Mouse (Mus musculus): ENCODE data around the gene Gpr142.
A peak's percentile ranks its signal among the peaks of the same experiment; 100 is the strongest.

DNA sequence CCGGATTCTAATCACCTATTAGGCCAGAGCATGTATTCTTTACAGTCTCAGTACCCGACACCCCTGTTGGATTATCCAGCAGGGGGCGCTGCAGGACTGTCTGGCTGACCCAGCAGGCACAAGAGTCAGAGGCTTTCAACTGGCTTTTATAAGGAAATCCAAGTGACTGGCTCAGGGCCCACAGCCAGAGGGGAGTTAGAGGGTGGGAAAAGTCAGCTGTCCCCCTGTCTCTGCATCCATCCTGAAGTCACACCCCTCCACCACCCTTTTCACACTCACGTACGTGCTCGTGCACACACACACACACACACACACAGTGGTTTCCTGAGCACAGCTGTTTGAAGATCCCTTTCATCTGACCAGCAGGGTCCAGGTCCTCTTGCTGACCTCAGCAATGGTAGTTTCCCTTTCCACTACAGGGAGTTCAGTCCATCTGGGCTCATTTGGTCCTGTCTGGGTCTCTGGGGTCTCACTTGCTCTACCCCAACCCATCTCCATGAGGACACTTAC, 14.1 kb downstream of the Gpr142 start:
- TF ChIP-seq CTCF (conservative IDR thresholded peaks at IDR 0.05; ENCODE audit: insufficient read depth, insufficient read length, low read depth, low read length) (peak; percentile 89), POLR2A (IDR thresholded peaks at IDR 0.05; ENCODE audit: low read depth, low read length) (no peak)

Data from kidney, adult 2 months (tissue).